Mouse (Mus musculus): ENCODE measurements around the gene Zfp87.

The Zfp87 gene

GRCm38 (mm10) chr13:67525753-67526410, at the start of gene Zfp87, which contains the start of gene Gm26965:
Gene Zfp87 (minus strand): TSS chr13:67526177.
Gene Gm26965 (minus strand): TSS chr13:67526151.
- in situ Hi-C loops (cut with MboI) = no loop called here

- in situ Hi-C loops (cut with MboI) = no loop called here
Observed at GRCm38 (mm10) chr13:67572591-67573189, 46.7 kb upstream of the Zfp87 start.

GRCm38 (mm10) chr13:67553730-67554129, 27.8 kb upstream of the Zfp87 start, which contains the start of gene Zfp748:
Gene Zfp748 (minus strand): TSS chr13:67553830.
- in situ Hi-C loops (cut with MboI) = no loop called here

GRCm38 (mm10) chr13:67552505-67553346, 26.7 kb upstream of the Zfp87 start:
- in situ Hi-C loops (cut with MboI) = no loop called here

- in situ Hi-C loops (cut with MboI) = no loop called here
Observed at GRCm38 (mm10) chr13:67545941-67546340, 20.0 kb upstream of the Zfp87 start.

GRCm38 (mm10) chr13:67527049-67527730, 1.2 kb upstream of the Zfp87 start:
- in situ Hi-C loops (cut with MboI) = no loop called here

GRCm38 (mm10) chr13:67500908-67501307, 25.1 kb downstream of the Zfp87 start:
- in situ Hi-C loops (cut with MboI) = no loop called here

GRCm38 (mm10) chr13:67500084-67500719, 25.8 kb downstream of the Zfp87 start, which contains the start of gene Zfp58:
Gene Zfp58 (minus strand): TSS chr13:67500555.
- in situ Hi-C loops (cut with MboI) = no loop called here

GRCm38 (mm10) chr13:67495631-67496030, 30.3 kb downstream of the Zfp87 start:
- in situ Hi-C loops (cut with MboI) = no loop called here

GRCm38 (mm10) chr13:67484424-67484811, 41.6 kb downstream of the Zfp87 start:
- in situ Hi-C loops (cut with MboI) = no loop called here

- in situ Hi-C loops (cut with MboI) = no loop called here
Observed at GRCm38 (mm10) chr13:67483625-67484423, 42.2 kb downstream of the Zfp87 start, which contains the start of gene Zfp874b. Gene Zfp874b (minus strand): TSS chr13:67484258.

- in situ Hi-C loops (cut with MboI) = no loop called here
Observed at GRCm38 (mm10) chr13:67481528-67481927, 44.4 kb downstream of the Zfp87 start.

- in situ Hi-C loops (cut with MboI) = no loop called here
Observed at GRCm38 (mm10) chr13:67469274-67469673, 56.7 kb downstream of the Zfp87 start.

All from mature B cell (primary cell).